Mouse (Mus musculus) gastrocnemius, postnatal 25 days (tissue): ENCODE results near the gene Ssna1. TPM values are rescaled to one million over a fixed set of nuclear protein-coding genes. Genes with fewer than 3 reads are reported as not detected.

ENCODE experiments used
- DNase-seq: peaks from one replicate; pipeline ENCODE4 v3.0.0; 2022
- total RNA-seq, 2 experiments: library from RNA; stranded (reverse); gene quantifications; 1 replicate in 1 of 2; 2 replicates in 1 of 2; pipeline ENCODE4 v1.2.3; 2021

Ssna1 gene
- total RNA-seq, 2 experiments from 2014 or later = 31.6 to 33.0 TPM

- no peak for DNase-seq
Measured at GRCm38 (mm10) chr2:25231038-25231437, 41.2 kb downstream of the Ssna1 start.

GRCm38 (mm10) chr2:25230581-25230980 is 41.7 kb downstream of the Ssna1 start:
- no peak for DNase-seq

GRCm38 (mm10) chr2:25229582-25229981 is 42.7 kb downstream of the Ssna1 start:
- DNase-seq = no peak

- DNase-seq = no peak
Measured at GRCm38 (mm10) chr2:25228995-25229530, 43.2 kb downstream of the Ssna1 start.

GRCm38 (mm10) chr2:25228431-25228889 is 43.8 kb downstream of the Ssna1 start:
- DNase-seq = peak; percentile 87

- no peak for DNase-seq
Measured at GRCm38 (mm10) chr2:25227406-25227805, 44.8 kb downstream of the Ssna1 start.

GRCm38 (mm10) chr2:25226864-25227263 is 45.4 kb downstream of the Ssna1 start:
- peak; percentile 71 for DNase-seq

- no peak for DNase-seq
Measured at GRCm38 (mm10) chr2:25225811-25226379, 46.3 kb downstream of the Ssna1 start.

GRCm38 (mm10) chr2:25224766-25225752 is 47.2 kb downstream of the Ssna1 start:
- peak; percentile 99 for DNase-seq

GRCm38 (mm10) chr2:25224492-25224765 is 47.8 kb downstream of the Ssna1 start, which contains the start of gene Tubb4b:
Gene Tubb4b (minus strand): TSS chr2:25224702.
- no peak for DNase-seq

GRCm38 (mm10) chr2:25223681-25224491 is 48.4 kb downstream of the Ssna1 start:
- DNase-seq = peak; percentile 87

- no peak for DNase-seq
Measured at GRCm38 (mm10) chr2:25221331-25221772, 50.9 kb downstream of the Ssna1 start.

Other genes with a start within 250 kb of the Ssna1 start
- gene Nsmf, start 218.1 kb downstream of the Ssna1 start, total RNA-seq = 10 to 100 TPM; 12.8 to 15.9 TPM
- not detected for gene Entpd8, start 192.1 kb downstream of the Ssna1 start, total RNA-seq
- gene Noxa1, start 177.3 kb downstream of the Ssna1 start, total RNA-seq = not detected
- gene Nrarp, start 91.7 kb downstream of the Ssna1 start, total RNA-seq = 1 to 10 TPM; 3.6 to 6.7 TPM
- gene Tor4a, start 75.6 kb downstream of the Ssna1 start, total RNA-seq = 1 to 10 TPM; 1.1 to 1.3 TPM
- gene Nelfb, start 60.9 kb downstream of the Ssna1 start, total RNA-seq = 10 to 100 TPM; 20.5 to 22.3 TPM
- gene Stpg3, start 57.8 kb downstream of the Ssna1 start, total RNA-seq = not detected
- not detected for gene Fam166a, start 53.7 kb downstream of the Ssna1 start, total RNA-seq
- 100 to 1,000 TPM; 167 to 293 TPM for gene Tubb4b, start 47.7 kb downstream of the Ssna1 start, total RNA-seq
- gene Slc34a3, start 38.1 kb downstream of the Ssna1 start, total RNA-seq = not detected
- not detected for gene Rnf224, start 35.7 kb downstream of the Ssna1 start, total RNA-seq
- under 1 TPM; 0.56 to 0.75 TPM for gene Rnf208, start 30.2 kb downstream of the Ssna1 start, total RNA-seq
- gene Cysrt1, start 30.0 kb downstream of the Ssna1 start, total RNA-seq = not detected
- under 1 TPM; 0.82 to 0.99 TPM for gene AL732309.1, start 25.6 kb downstream of the Ssna1 start, total RNA-seq
- gene Tmem203, start 17.0 kb downstream of the Ssna1 start, total RNA-seq = 10 to 100 TPM; 10.3 to 11.3 TPM
- 1 to 10 TPM; 2.1 to 2.9 TPM for gene Tprn, start 9.8 kb downstream of the Ssna1 start, total RNA-seq
- gene Anapc2, start within 50 bp of the Ssna1 start, total RNA-seq = 10 to 100 TPM; 27.0 to 27.3 TPM
- gene Tmem210, start 15.7 kb upstream of the Ssna1 start, total RNA-seq = not detected
- gene Lrrc26, start 17.5 kb upstream of the Ssna1 start, total RNA-seq = not detected
- under 1 TPM in 1 of 2 experiments, not detected in 1; 0.08 TPM for gene Grin1, start 46.7 kb upstream of the Ssna1 start, total RNA-seq
- gene Man1b1, start 59.9 kb upstream of the Ssna1 start, total RNA-seq = 10 to 100 TPM; 11.9 to 15.4 TPM
- 10 to 100 TPM; 10.1 to 10.4 TPM for gene Dpp7, start 83.9 kb upstream of the Ssna1 start, total RNA-seq
- gene Uap1l1, start 93.2 kb upstream of the Ssna1 start, total RNA-seq = 1 to 10 TPM; 2.8 to 4.6 TPM
- under 1 TPM; 0.19 to 0.33 TPM for gene Sapcd2, start 99.9 kb upstream of the Ssna1 start, total RNA-seq
- gene Entpd2, start 123.4 kb upstream of the Ssna1 start, total RNA-seq = 1 to 10 TPM; 9.1 to 9.4 TPM
- 10 to 100 TPM; 15.0 to 25.1 TPM for gene Npdc1, start 126.9 kb upstream of the Ssna1 start, total RNA-seq
- gene Fut7, start 150.8 kb upstream of the Ssna1 start, total RNA-seq = not detected
- 10 to 100 TPM; 12.5 to 16.2 TPM for gene Abca2, start 156.3 kb upstream of the Ssna1 start, total RNA-seq
- gene Clic3, start 184.4 kb upstream of the Ssna1 start, total RNA-seq = under 1 TPM; 0.35 to 0.64 TPM
- gene Paxx, start 188.7 kb upstream of the Ssna1 start, total RNA-seq = 10 to 100 TPM; 13.7 to 16.2 TPM
- gene Ptgds, start 197.6 kb upstream of the Ssna1 start, total RNA-seq = not detected
- not detected for gene Lcn12, start 221.5 kb upstream of the Ssna1 start, total RNA-seq
- 10 to 100 TPM; 77.2 to 77.4 TPM for gene Fbxw5, start 228.3 kb upstream of the Ssna1 start, total RNA-seq
- gene C8g, start 229.3 kb upstream of the Ssna1 start, total RNA-seq = 1 to 10 TPM in 1 of 2 experiments, under 1 TPM in 1; 0.86 to 1.3 TPM